Mouse (Mus musculus): Measurements from ENCODE around the gene Dact1. TPM values are rescaled to one million over a fixed set of nuclear protein-coding genes. Genes with fewer than 3 reads are reported as not detected.

The Dact1 gene
- total and polyA plus RNA-seq, 3 experiments: 0.05 to 0.27 TPM; not detected in 1

GRCm38 (mm10) chr12:71279521-71280262 lies 30.0 kb upstream of the Dact1 start:
- Histone ChIP-seq H3K4me1 (ENCODE audit: insufficient read depth, low read depth, low read length) (no peaks in the 10 kb centered on the region), H3K9me3 (replicated peaks) (no peaks in the 10 kb centered on the region), H3K36me3 (replicated peaks) (no peaks in the 10 kb centered on the region), H3K27me3 (ENCODE audit: insufficient read depth, low read length) (peaks cover 14% of the 10 kb centered on the region), H3K4me3 (ENCODE audit: low read depth, low read length) (no peak overlapping the region)
- DNase-seq (ENCODE audit: low spot score) (no peak), ATAC-seq (ENCODE audit: extremely low read depth, insufficient number of reproducible peaks, low FRiP score, poor library complexity, severe bottlenecking) (no peak)
- TF ChIP-seq TAL1 (conservative IDR thresholded peaks at IDR 0.05; ENCODE audit: low read depth, low read length): no peak
- TF ChIP-seq CTCF (IDR thresholded peaks at IDR 0.05; ENCODE audit: low read depth, low read length): no peak

DNA sequence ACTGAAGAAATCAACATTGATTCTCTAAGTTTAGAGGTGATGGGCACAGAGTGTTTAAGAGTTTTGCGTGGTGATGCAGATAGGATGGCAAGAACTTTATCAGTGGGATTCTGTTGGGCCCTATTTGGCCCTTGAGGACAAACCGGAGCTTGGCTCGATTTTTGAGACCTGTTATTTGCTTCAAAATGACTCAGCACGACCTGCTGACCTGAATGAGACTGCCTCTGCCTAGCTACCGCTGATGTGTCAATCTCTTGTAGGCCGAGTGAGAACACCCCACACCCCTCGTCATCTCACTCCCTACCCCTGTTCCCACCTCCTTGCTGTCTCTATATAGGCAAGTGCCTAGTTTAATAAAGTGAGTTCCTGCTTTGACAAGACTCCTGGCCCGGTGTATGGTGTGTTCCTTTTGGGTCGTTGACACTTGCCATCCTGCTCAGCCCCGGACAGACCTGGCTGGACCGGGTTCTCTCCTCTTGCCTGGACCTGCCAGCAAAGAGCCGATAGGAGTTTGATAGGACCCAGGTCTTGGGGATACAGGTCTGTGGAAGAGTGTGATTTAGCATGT lies 28.4 kb upstream of the Dact1 start:
- Histone ChIP-seq H3K27me3 (ENCODE audit: insufficient read depth, low read length) (peaks cover 9% of the 10 kb centered on the region), H3K4me3 (ENCODE audit: low read depth, low read length) (no peak overlapping the region), H3K9me3 (replicated peaks) (no peaks in the 10 kb centered on the region), H3K4me1 (ENCODE audit: insufficient read depth, low read depth, low read length) (no peaks in the 10 kb centered on the region), H3K36me3 (replicated peaks) (no peaks in the 10 kb centered on the region)
- no peak for TF ChIP-seq GATA2 (IDR thresholded peaks at IDR 0.05; ENCODE audit: borderline replicate concordance, low read depth, low read length)
- TF ChIP-seq CTCF (IDR thresholded peaks at IDR 0.05; ENCODE audit: low read depth, low read length): no peak
- no peak for TF ChIP-seq TAL1 (conservative IDR thresholded peaks at IDR 0.05; ENCODE audit: low read depth, low read length)
- TF ChIP-seq GATA1 (IDR thresholded peaks at IDR 0.05; ENCODE audit: borderline replicate concordance, low read length): no peak
- TF ChIP-seq POLR2AphosphoS5 (IDR thresholded peaks at IDR 0.05; ENCODE audit: insufficient replicate concordance, low read depth, low read length): no peak
- ATAC-seq (ENCODE audit: extremely low read depth, insufficient number of reproducible peaks, low FRiP score, poor library complexity, severe bottlenecking) (no peak), DNase-seq (ENCODE audit: low spot score) (no peak)

DNA sequence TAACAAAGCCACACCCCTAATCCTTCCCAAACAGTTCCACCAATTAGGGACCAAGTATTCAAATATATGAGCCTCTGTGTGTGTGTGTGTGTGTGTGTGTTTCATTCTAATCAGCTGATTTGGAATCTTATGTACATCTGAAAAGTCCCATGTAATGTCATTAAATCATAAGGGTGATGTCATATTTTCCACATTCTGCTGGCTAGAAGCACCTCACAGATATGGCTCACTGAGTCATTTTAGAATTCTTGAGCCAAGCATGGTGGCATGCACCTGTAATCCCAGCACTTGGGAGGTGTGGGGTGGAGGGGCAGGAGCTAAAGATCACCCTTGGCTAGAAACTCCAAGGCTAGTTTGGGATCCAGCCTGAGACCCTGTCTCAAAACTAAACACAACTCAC lies 24.3 kb upstream of the Dact1 start:
- H3K4me1 ChIP-seq (ENCODE audit: insufficient read depth, low read depth, low read length): no peaks in the 10 kb centered on the region
- TF ChIP-seq GATA1 (IDR thresholded peaks at IDR 0.05; ENCODE audit: borderline replicate concordance, low read length) (no peak), POLR2AphosphoS5 (IDR thresholded peaks at IDR 0.05; ENCODE audit: insufficient replicate concordance, low read depth, low read length) (no peak), GATA2 (IDR thresholded peaks at IDR 0.05; ENCODE audit: borderline replicate concordance, low read depth, low read length) (no peak)
- H3K27me3 ChIP-seq (ENCODE audit: insufficient read depth, low read length): peaks cover 4% of the 10 kb centered on the region
- no peak overlapping the region for H3K4me3 ChIP-seq (ENCODE audit: low read depth, low read length)
- no peaks in the 10 kb centered on the region for H3K36me3 ChIP-seq (replicated peaks)
- ATAC-seq (ENCODE audit: extremely low read depth, insufficient number of reproducible peaks, low FRiP score, poor library complexity, severe bottlenecking) (no peak), DNase-seq (ENCODE audit: low spot score) (no peak)
- H3K9me3 ChIP-seq (replicated peaks): no peaks in the 10 kb centered on the region

DNA sequence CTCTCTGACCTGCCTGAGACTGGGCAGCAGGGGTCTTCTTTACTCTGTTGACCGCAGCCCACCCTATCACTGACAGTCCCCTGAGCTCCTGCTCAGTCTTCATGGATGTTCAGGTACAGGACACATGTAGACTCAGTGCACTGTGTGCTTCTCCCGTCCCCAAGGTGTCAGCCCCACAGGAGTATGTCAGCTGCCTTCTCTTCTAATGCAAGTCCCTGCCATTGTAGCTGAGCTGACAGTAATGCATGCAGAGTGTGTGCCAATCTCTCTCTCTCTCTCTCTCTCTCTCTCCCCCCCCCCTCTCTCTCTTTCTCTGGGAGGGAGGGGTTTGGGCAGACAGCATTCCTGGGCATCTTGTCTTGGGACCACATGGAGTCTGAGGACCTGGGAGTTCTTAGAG lies 19.2 kb upstream of the Dact1 start:
- H3K36me3 ChIP-seq (replicated peaks): no peaks in the 10 kb centered on the region
- ATAC-seq (ENCODE audit: extremely low read depth, insufficient number of reproducible peaks, low FRiP score, poor library complexity, severe bottlenecking) (no peak), DNase-seq (ENCODE audit: low spot score) (no peak)
- H3K4me1 ChIP-seq (ENCODE audit: insufficient read depth, low read depth, low read length): no peaks in the 10 kb centered on the region
- H3K27me3 ChIP-seq (ENCODE audit: insufficient read depth, low read length): peaks cover 2% of the 10 kb centered on the region; the same call in 1 of the 2 replicates
- no peaks in the 10 kb centered on the region for H3K9me3 ChIP-seq (replicated peaks)
- TF ChIP-seq GATA2 (IDR thresholded peaks at IDR 0.05; ENCODE audit: borderline replicate concordance, low read depth, low read length) (no peak), TAL1 (conservative IDR thresholded peaks at IDR 0.05; ENCODE audit: low read depth, low read length) (no peak), GATA1 (IDR thresholded peaks at IDR 0.05; ENCODE audit: borderline replicate concordance, low read length) (no peak), CTCF (IDR thresholded peaks at IDR 0.05; ENCODE audit: low read depth, low read length) (no peak), POLR2AphosphoS5 (IDR thresholded peaks at IDR 0.05; ENCODE audit: insufficient replicate concordance, low read depth, low read length) (no peak)
- H3K4me3 ChIP-seq (ENCODE audit: low read depth, low read length): no peak overlapping the region

GRCm38 (mm10) chr12:71293960-71294942 lies 15.4 kb upstream of the Dact1 start:
- DNase-seq (ENCODE audit: low spot score): no peak
- Histone ChIP-seq H3K36me3 (replicated peaks) (no peaks in the 10 kb centered on the region), H3K4me3 (ENCODE audit: low read depth, low read length) (no peak overlapping the region), H3K27me3 (ENCODE audit: insufficient read depth, low read length) (peaks cover 2% of the 10 kb centered on the region; the same call in 1 of the 2 replicates), H3K9me3 (replicated peaks) (no peaks in the 10 kb centered on the region), H3K4me1 (ENCODE audit: insufficient read depth, low read depth, low read length) (no peaks in the 10 kb centered on the region)
- no peak for ATAC-seq (ENCODE audit: extremely low read depth, insufficient number of reproducible peaks, low FRiP score, poor library complexity, severe bottlenecking)
- no peak for TF ChIP-seq POLR2AphosphoS5 (IDR thresholded peaks at IDR 0.05; ENCODE audit: insufficient replicate concordance, low read depth, low read length)
- no peak for TF ChIP-seq GATA2 (IDR thresholded peaks at IDR 0.05; ENCODE audit: borderline replicate concordance, low read depth, low read length)
- no peak for TF ChIP-seq GATA1 (IDR thresholded peaks at IDR 0.05; ENCODE audit: borderline replicate concordance, low read length)
- no peak for TF ChIP-seq CTCF (IDR thresholded peaks at IDR 0.05; ENCODE audit: low read depth, low read length)
- TF ChIP-seq TAL1 (conservative IDR thresholded peaks at IDR 0.05; ENCODE audit: low read depth, low read length): no peak
